Mouse (Mus musculus) gastrocnemius, postnatal 25 days (tissue): Measurements from ENCODE around the gene Dao. TPM values are rescaled to one million over a fixed set of nuclear protein-coding genes. Genes with fewer than 3 reads are reported as not detected.

Source experiments
- DNase-seq: peaks from one replicate; pipeline ENCODE4 v3.0.0; 2022
- total RNA-seq, 2 experiments: library from RNA; stranded (reverse); gene quantifications; 1 replicate in 1 of 2; 2 replicates in 1 of 2; pipeline ENCODE4 v1.2.3; 2021

The Dao gene
- total RNA-seq, 2 experiments from 2014 or later = not detected

GRCm38 (mm10) chr5:114030652-114031051, 27.1 kb downstream of the Dao start:
- no peak for DNase-seq

- no peak for DNase-seq
Measured at GRCm38 (mm10) chr5:114032161-114032763, 28.8 kb downstream of the Dao start.

GRCm38 (mm10) chr5:114034393-114034792, 30.9 kb downstream of the Dao start:
- DNase-seq = no peak

- DNase-seq = no peak
Measured at GRCm38 (mm10) chr5:114035111-114035510, 31.6 kb downstream of the Dao start.

- DNase-seq = no peak
Measured at GRCm38 (mm10) chr5:114040508-114040907, 37.0 kb downstream of the Dao start.

- no peak for DNase-seq
Measured at GRCm38 (mm10) chr5:114040911-114041310, 37.4 kb downstream of the Dao start.

GRCm38 (mm10) chr5:114041327-114041930, 37.9 kb downstream of the Dao start:
- DNase-seq = peak; percentile 11

- DNase-seq = no peak
Measured at GRCm38 (mm10) chr5:114043800-114044199, 40.3 kb downstream of the Dao start.

- no peak for DNase-seq
Measured at GRCm38 (mm10) chr5:114045134-114045533, 41.6 kb downstream of the Dao start.

- no peak for DNase-seq
Measured at GRCm38 (mm10) chr5:114046151-114046550, 42.6 kb downstream of the Dao start.

GRCm38 (mm10) chr5:114046604-114047003, 43.1 kb downstream of the Dao start:
- no peak for DNase-seq

GRCm38 (mm10) chr5:114047182-114047581, 43.7 kb downstream of the Dao start:
- no peak for DNase-seq

- no peak for DNase-seq
Measured at GRCm38 (mm10) chr5:114048731-114049308, 45.3 kb downstream of the Dao start.

- DNase-seq = peak; percentile 60
Measured at GRCm38 (mm10) chr5:114052246-114052761, 48.8 kb downstream of the Dao start.

GRCm38 (mm10) chr5:114057129-114057731, 53.7 kb downstream of the Dao start:
- no peak for DNase-seq

- no peak for DNase-seq
Measured at GRCm38 (mm10) chr5:114061675-114062074, 58.2 kb downstream of the Dao start.

GRCm38 (mm10) chr5:114063958-114064357, 60.5 kb downstream of the Dao start:
- no peak for DNase-seq

- no peak for DNase-seq
Measured at GRCm38 (mm10) chr5:114065161-114065560, 61.7 kb downstream of the Dao start, which contains the start of gene Usp30. Gene Usp30 (plus strand): TSS chr5:114065461.

- DNase-seq = no peak
Measured at GRCm38 (mm10) chr5:114066601-114067000, 63.1 kb downstream of the Dao start.

- DNase-seq = no peak
Measured at GRCm38 (mm10) chr5:114067543-114067942, 64.0 kb downstream of the Dao start.

- no peak for DNase-seq
Measured at GRCm38 (mm10) chr5:114067982-114068381, 64.5 kb downstream of the Dao start.

GRCm38 (mm10) chr5:114070858-114071257, 67.4 kb downstream of the Dao start:
- DNase-seq = no peak

- no peak for DNase-seq
Measured at GRCm38 (mm10) chr5:114072262-114072661, 68.8 kb downstream of the Dao start.
